ENCODE assay signal across 8 mouse cellular contexts in genomic region chr11:102946265-102946991, GRCm38 (mm10). TPM values are rescaled to one million over a fixed set of nuclear protein-coding genes. Genes with fewer than 3 reads are reported as not detected.
A peak's percentile ranks its signal among the peaks of the same experiment; 100 is the strongest.
DNase-seq lines count a peak whose midpoint lies in the region; ATAC-seq and TF ChIP-seq lines count a peak whose summit lies in the region.

Gene C1ql1, minus strand, starts transcription at chr11:102946688.

- intact Hi-C loops in heart, adult 2 months (cut with DNase I), result no loop called here

- no peak within 1 kb of the TSS for H3K27ac ChIP-seq in embryonic facial prominence, embryonic 11.5 days (replicated peaks; ENCODE audit: low read depth, low read length)
- no peak within 1 kb of the TSS for H3K27ac ChIP-seq in heart, adult 2 months
- H3K27ac ChIP-seq in limb, embryonic 11.5 days (replicated peaks; ENCODE audit: low read depth, low read length), result no peak within 1 kb of the TSS
- H3K27ac ChIP-seq in midbrain, embryonic 12.5 days (replicated peaks), result no peak within 1 kb of the TSS; the same call in 1 of the 2 replicates

- TF ChIP-seq EP300 in heart, adult 2 months (IDR thresholded peaks at IDR 0.05; ENCODE audit: insufficient read depth, low read depth, low read length), result no peak

- peak within 1 kb of the TSS; percentile 72 for H3K4me2 ChIP-seq in embryonic facial prominence, embryonic 11.5 days (ENCODE audit: low read depth, low read length)
- H3K4me2 ChIP-seq in limb, embryonic 11.5 days (ENCODE audit: low read depth, severe bottlenecking), result peak within 1 kb of the TSS; percentile 42
- peak within 1 kb of the TSS; percentile 66 for H3K4me2 ChIP-seq in midbrain, embryonic 12.5 days (replicated peaks)

- no peaks in the 10 kb centered on the region for H3K36me3 ChIP-seq in embryonic facial prominence, embryonic 11.5 days (replicated peaks; ENCODE audit: control insufficient read depth, insufficient read depth, low read depth, low read length)
- no peaks in the 10 kb centered on the region for H3K36me3 ChIP-seq in heart, adult 2 months (ENCODE audit: control insufficient read depth, insufficient read depth, low read length)
- H3K36me3 ChIP-seq in limb, embryonic 11.5 days (ENCODE audit: control insufficient read depth, insufficient read depth, low read length), result no peaks in the 10 kb centered on the region
- no peaks in the 10 kb centered on the region for H3K36me3 ChIP-seq in midbrain, embryonic 12.5 days

- TF ChIP-seq POLR2A in heart, adult 2 months (IDR thresholded peaks at IDR 0.05; ENCODE audit: insufficient read depth, low read depth, low read length), result no peak

- peaks cover 73% of the 10 kb centered on the region for H3K27me3 ChIP-seq in embryonic facial prominence, embryonic 11.5 days (ENCODE audit: control insufficient read depth, insufficient read depth, low read length)
- H3K27me3 ChIP-seq in heart, adult 2 months (ENCODE audit: control insufficient read depth, insufficient read depth, low read length), result peaks cover 19% of the 10 kb centered on the region
- H3K27me3 ChIP-seq in limb, embryonic 11.5 days (ENCODE audit: control insufficient read depth, insufficient read depth, low read length), result peaks cover 85% of the 10 kb centered on the region
- H3K27me3 ChIP-seq in midbrain, embryonic 12.5 days, result peaks cover 94% of the 10 kb centered on the region

- ATAC-seq in embryonic facial prominence, embryonic 11.5 days (replicated peaks; ENCODE audit: insufficient number of reproducible peaks, low FRiP score, low TSS enrichment, low read depth), result peak; percentile 71
- ATAC-seq in limb, embryonic 11.5 days (ENCODE audit: insufficient number of reproducible peaks, low FRiP score, low TSS enrichment, low read depth), result peak; percentile 84
- peak; percentile 87 for ATAC-seq in midbrain, embryonic 12.5 days (ENCODE audit: low FRiP score, low read depth)

- peaks cover 12% of the 10 kb centered on the region; the same call in 1 of the 2 replicates for H3K4me1 ChIP-seq in embryonic facial prominence, embryonic 11.5 days (ENCODE audit: control insufficient read depth, insufficient read depth, low read length)
- H3K4me1 ChIP-seq in heart, adult 2 months (ENCODE audit: control insufficient read depth, insufficient read depth, low read length), result 0 out of 2 replicates have a peak, but pooled peaks cover 1% of the 10 kb centered on the region
- peaks cover 2% of the 10 kb centered on the region; the same call in 1 of the 2 replicates for H3K4me1 ChIP-seq in limb, embryonic 11.5 days (ENCODE audit: control insufficient read depth, insufficient read depth, low read length)
- peaks cover 47% of the 10 kb centered on the region for H3K4me1 ChIP-seq in midbrain, embryonic 12.5 days

- TF ChIP-seq CTCF in heart, adult 2 months (IDR thresholded peaks at IDR 0.05), result no peak

- H3K79me2 ChIP-seq in heart, adult 2 months (replicated peaks; ENCODE audit: control insufficient read depth, insufficient read depth, low read length), result no peaks in the 10 kb centered on the region

- H3K9me3 ChIP-seq in embryonic facial prominence, embryonic 11.5 days (replicated peaks; ENCODE audit: control insufficient read depth, low read length), result no peaks in the 10 kb centered on the region
- H3K9me3 ChIP-seq in limb, embryonic 11.5 days (ENCODE audit: control insufficient read depth, low read length), result no peaks in the 10 kb centered on the region
- H3K9me3 ChIP-seq in midbrain, embryonic 12.5 days, result no peaks in the 10 kb centered on the region

- H3K4me3 ChIP-seq in embryonic facial prominence, embryonic 11.5 days (ENCODE audit: low read depth, low read length), result peak within 1 kb of the TSS; percentile 36
- peak within 1 kb of the TSS; percentile 26; the same call in 1 of the 2 replicates for H3K4me3 ChIP-seq in heart, adult 2 months
- H3K4me3 ChIP-seq in limb, embryonic 11.5 days (ENCODE audit: low read depth, low read length), result peak within 1 kb of the TSS; percentile 25
- H3K4me3 ChIP-seq in midbrain, embryonic 12.5 days, result peak within 1 kb of the TSS; percentile 39

- peak within 1 kb of the TSS; percentile 58 for H3K9ac ChIP-seq in embryonic facial prominence, embryonic 11.5 days (replicated peaks; ENCODE audit: low read length)
- no peak within 1 kb of the TSS for H3K9ac ChIP-seq in heart, adult 2 months (ENCODE audit: low read depth, low read length)
- H3K9ac ChIP-seq in limb, embryonic 11.5 days (ENCODE audit: low read length), result no peak within 1 kb of the TSS
- H3K9ac ChIP-seq in midbrain, embryonic 12.5 days (replicated peaks), result peak within 1 kb of the TSS; percentile 46

- DNase-seq in adrenal gland, postnatal 36 days, result peak; percentile 93 to 96
- peak; percentile 95 for DNase-seq in embryonic facial prominence, embryonic 11.5 days (ENCODE audit: low spot score)
- DNase-seq in heart, adult 2 months, result peak; percentile 87 to 90
- peak; percentile 84 for DNase-seq in kidney, adult 18-20 months
- peak; percentile 88 for DNase-seq in limb, embryonic 11.5 days (ENCODE audit: low spot score)
- peak; percentile 55 for DNase-seq in skeletal muscle tissue, adult 2 months (ENCODE audit: low read depth, low spot score)
- peak; percentile 91 for DNase-seq in yolk sac, embryonic 10.5 days (ENCODE audit: low spot score)

- under 1% methylated on average over 47 of the region's 87 CpGs for WGBS in embryonic facial prominence, embryonic 11.5 days
- 3% methylated on average over 87 of the region's 87 CpGs for WGBS in heart, adult 2 months
- WGBS in limb, embryonic 11.5 days, result 1% methylated on average over 75 of the region's 87 CpGs
- under 1% methylated on average over 62 of the region's 87 CpGs for WGBS in midbrain, embryonic 12.5 days

RNA-seq across cellular contexts. Expression of gene C1ql1, which starts in this region (rescaled TPM):
- 10 to 100 TPM; 32.8 to 40.4 TPM for total RNA-seq in adrenal gland, postnatal 36 days (2021)
- polyA plus RNA-seq in embryonic facial prominence, embryonic 11.5 days (2014; fragmentation: Nextera tagmentation; extraction: Ambion mirVana), result 4.0 and 4.1 TPM in 2 replicates
- not detected for total RNA-seq in heart, adult 2 months (2021)
- 0.10 TPM in 1 of 2 replicates, not detected in the other for polyA plus RNA-seq in heart, adult 2 months (2012; rRNA removed)
- polyA plus RNA-seq in limb, embryonic 11.5 days (2014; fragmentation: Nextera tagmentation; extraction: Ambion mirVana), result 0.85 and 0.88 TPM in 2 replicates
- polyA plus RNA-seq in midbrain, embryonic 12.5 days (2016; fragmentation: Nextera tagmentation; extraction: Ambion mirVana), result 12.7 and 15.3 TPM in 2 replicates

Comparison
In these comparisons a context has a peak if more than half of its experiments do, and no peak if none do; other contexts are left out.
1. RNA of gene C1ql1 (total RNA-seq): 32.8 to 40.4 TPM in adrenal gland, postnatal 36 days; not detected in heart, adult 2 months; every median in the first group is over 10 times any median in the second.
2. Peak in DNase-seq and H3K4me3 ChIP-seq in heart, adult 2 months; RNA of the gene not detected or under 1 TPM.
3. Peak in DNase-seq, ATAC-seq, H3K4me3 ChIP-seq and H3K4me2 ChIP-seq in limb, embryonic 11.5 days; RNA of the gene not detected or under 1 TPM.
4. H3K9ac ChIP-seq: peak in embryonic facial prominence, embryonic 11.5 days (single experiment) and midbrain, embryonic 12.5 days (single experiment); none in heart, adult 2 months (single experiment) and limb, embryonic 11.5 days (single experiment).
5. Peak in every context shown above with its lines, with median percentiles within 50 percentile points of each other: DNase-seq, ATAC-seq, H3K4me2 ChIP-seq and H3K4me3 ChIP-seq.